Mouse (Mus musculus) midbrain, embryonic 11.5 days (tissue): ENCODE results near the gene Best1. TPM values are rescaled to one million over a fixed set of nuclear protein-coding genes. Genes with fewer than 3 reads are reported as not detected.

ENCODE experiments used
- ATAC-seq: fragments of 200-750 bp; cut with Nextera tagmentation; 2 replicates; pipeline ENCODE4 v1.8.0; 2017; ENCODE audit warnings: moderate TSS enrichment, moderate library complexity; ENCODE audit not compliant: low FRiP score
- DNase-seq: peaks from one replicate; pipeline ENCODE4 v3.0.0; 2015; ENCODE audit warnings: low spot score; ENCODE audit errors: missing footprints
- H3K27ac ChIP-seq: fragments of 300-500 bp; sonication (generic); 2 replicates; pipeline ENCODE4 v1.5.1; 2014; ENCODE audit warnings: low read depth, low read length
- H3K27me3 ChIP-seq: fragments of 300-500 bp; sonication (generic); 2 replicates; pipeline ENCODE4 v1.6.1; 2014; ENCODE audit warnings: mild to moderate bottlenecking, low read length, moderate library complexity, mixed read lengths; ENCODE audit not compliant: control insufficient read depth, insufficient read depth
- H3K36me3 ChIP-seq: fragments of 300-500 bp; sonication (generic); 2 replicates; pipeline ENCODE4 v1.6.1; 2014; ENCODE audit warnings: mild to moderate bottlenecking, low read length, moderate library complexity, mixed read lengths; ENCODE audit not compliant: control insufficient read depth, insufficient read depth
- H3K4me1 ChIP-seq: fragments of 300-500 bp; sonication (generic); 2 replicates; pipeline ENCODE4 v1.6.1; 2014; ENCODE audit warnings: low read length; ENCODE audit not compliant: control insufficient read depth, insufficient read depth
- H3K4me2 ChIP-seq: fragments of 300-500 bp; sonication (generic); 2 replicates; pipeline ENCODE4 v1.6.1; 2014; ENCODE audit warnings: mild to moderate bottlenecking, moderate library complexity
- H3K4me3 ChIP-seq: fragments of 300-500 bp; sonication (generic); 2 replicates; pipeline ENCODE4 v1.5.1; 2014; ENCODE audit warnings: low read depth, low read length
- H3K9ac ChIP-seq: fragments of 300-500 bp; sonication (generic); 2 replicates; pipeline ENCODE4 v1.6.1; 2014; ENCODE audit warnings: low read length
- H3K9me3 ChIP-seq: fragments of 300-500 bp; sonication (generic); 2 replicates; pipeline ENCODE4 v1.6.1; 2016; ENCODE audit warnings: low read length; ENCODE audit not compliant: control insufficient read depth
- WGBS: fragments of 180-500 bp; shearing (Covaris S2); extraction: QIAGEN DNeasy Blood & Tissue Kit; methylation state at CpG from one replicate; pipeline ENCODE4 v1.1.7; 2014; 5-methylcytosine and 5-hydroxymethylcytosine counted together
- polyA plus RNA-seq: library from polyadenylated mRNA; unstranded; fragments of >200 nt; fragmentation: Nextera tagmentation; extraction: Ambion mirVana; gene quantifications from 2 replicates; pipeline ENCODE4 v1.2.1, GENCODE M21; 2014

Gene Best1
- polyA plus RNA-seq, 1 experiment from 2014 or later, result 1.3 TPM

DNA sequence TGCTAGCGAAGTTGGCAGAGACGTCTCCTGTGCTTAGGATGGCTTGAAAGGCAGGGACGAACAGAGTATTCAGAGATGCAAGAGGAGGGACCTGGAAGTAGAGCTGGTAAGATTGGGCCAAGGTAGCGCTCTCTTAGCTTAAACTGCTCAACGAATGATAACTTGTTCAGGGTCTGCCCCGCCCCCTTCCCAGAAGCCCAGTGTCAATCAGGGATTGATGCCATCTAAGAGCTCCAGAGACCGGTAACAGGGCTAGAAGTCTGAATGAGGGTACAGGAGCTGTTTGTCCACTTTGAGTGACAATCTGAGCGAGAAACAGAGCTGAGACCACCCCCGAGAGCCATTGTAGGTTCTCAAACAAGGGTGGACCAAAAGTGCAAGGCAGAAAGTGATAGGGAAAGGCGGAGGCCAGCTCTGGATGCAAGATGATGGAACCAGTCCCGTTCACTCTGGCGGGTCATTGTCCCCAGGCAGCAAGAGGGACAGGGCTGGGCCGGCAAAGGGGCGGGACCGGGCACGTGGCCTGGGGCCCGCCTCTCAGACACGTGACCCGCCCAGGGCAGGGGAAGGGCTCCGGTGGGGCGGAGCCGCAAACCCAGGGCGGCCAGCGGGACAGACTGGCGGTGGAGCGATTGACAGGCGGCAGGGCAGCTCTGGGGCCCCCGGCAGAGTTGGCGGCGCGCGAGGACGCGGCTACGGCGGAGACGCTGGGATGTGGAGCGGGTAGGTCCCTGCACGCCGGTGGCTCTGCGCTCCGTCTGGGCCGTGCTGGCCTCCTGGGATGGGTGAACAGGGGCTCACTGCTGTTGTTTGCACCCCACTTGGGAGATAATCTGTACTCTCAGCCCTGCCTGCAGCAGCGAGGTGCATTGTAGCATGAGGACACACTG, 16.4 kb upstream of the Best1 start:
- peak; percentile 98 for DNase-seq
- Histone ChIP-seq H3K4me1 (peaks cover 11% of the 10 kb centered on the region), H3K4me2 (peak overlapping the region; percentile 91), H3K27me3 (peaks cover 13% of the 10 kb centered on the region), H3K27ac (peak overlapping the region; percentile 10), H3K9me3 (no peaks in the 10 kb centered on the region), H3K36me3 (no peaks in the 10 kb centered on the region), H3K4me3 (peak overlapping the region; percentile 45), H3K9ac (peak overlapping the region; percentile 65)
- 5% methylated on average over 44 of the region's 44 CpGs for WGBS
- peak; percentile 99 for ATAC-seq

- Histone ChIP-seq H3K4me1 (peaks cover 11% of the 10 kb centered on the region), H3K9me3 (no peaks in the 10 kb centered on the region), H3K9ac (no peak overlapping the region), H3K4me2 (no peak overlapping the region), H3K4me3 (no peak overlapping the region), H3K36me3 (no peaks in the 10 kb centered on the region), H3K27ac (no peak overlapping the region), H3K27me3 (peaks cover 13% of the 10 kb centered on the region)
- no peak for DNase-seq
- ATAC-seq, result no peak
- 88% methylated on average over 4 of the region's 4 CpGs for WGBS
Measured at GRCm38 (mm10) chr19:10016151-10016550, 14.7 kb upstream of the Best1 start.

DNA sequence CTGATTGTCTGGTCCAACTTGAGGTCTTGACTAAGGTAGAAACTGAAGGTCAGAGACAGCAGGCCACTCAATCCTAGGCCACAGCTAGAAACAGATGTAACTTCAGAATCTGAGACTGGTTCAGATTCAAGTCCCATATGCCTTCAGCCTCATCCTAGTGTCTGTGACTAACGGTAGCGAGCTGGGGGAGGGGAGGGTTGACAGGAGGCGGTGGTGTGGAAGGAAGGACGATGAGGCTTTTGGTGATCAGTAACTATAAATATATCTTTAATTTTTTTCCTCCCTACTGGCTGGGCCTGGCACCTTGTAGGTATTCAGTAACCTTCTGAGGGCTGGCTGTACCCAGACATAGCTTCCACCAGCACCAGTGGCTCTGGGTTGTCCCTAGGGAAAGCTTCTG, 14.0 kb upstream of the Best1 start:
- Histone ChIP-seq H3K4me2 (no peak overlapping the region), H3K4me1 (peaks cover 11% of the 10 kb centered on the region), H3K27ac (no peak overlapping the region)

DNA sequence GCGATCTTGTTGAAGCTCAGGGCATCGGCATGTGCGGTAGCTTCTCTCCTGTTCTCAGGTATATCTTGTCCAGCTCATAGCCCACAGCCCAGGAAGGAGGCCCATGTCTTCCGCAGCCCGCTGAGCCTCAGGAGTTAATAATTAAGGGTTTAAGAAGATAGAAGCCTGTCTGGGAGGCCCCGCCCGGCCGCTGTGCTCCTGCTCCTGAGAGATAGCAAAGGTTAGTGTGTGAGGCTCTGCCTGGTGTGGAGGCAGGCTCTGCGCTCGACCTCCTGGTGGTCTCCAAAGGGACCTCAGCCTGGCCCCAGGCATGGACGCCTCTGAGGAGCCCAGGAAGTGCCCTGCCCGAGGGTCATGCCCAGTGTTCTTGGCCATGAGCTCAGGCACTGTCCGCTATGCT, 13.4 kb upstream of the Best1 start:
- Histone ChIP-seq H3K4me1 (peaks cover 11% of the 10 kb centered on the region), H3K4me2 (no peak overlapping the region), H3K27ac (no peak overlapping the region), H3K27me3 (peaks cover 12% of the 10 kb centered on the region), H3K9ac (no peak overlapping the region), H3K36me3 (no peaks in the 10 kb centered on the region), H3K9me3 (no peaks in the 10 kb centered on the region), H3K4me3 (no peak overlapping the region)
- ATAC-seq, result no peak
- 81% methylated on average over 13 of the region's 13 CpGs for WGBS
- no peak for DNase-seq

More for the DNA sequence above, 14.0 kb upstream of the Best1 start:
- WGBS, result 80% methylated on average over 4 of the region's 4 CpGs
- H3K36me3 ChIP-seq, result no peaks in the 10 kb centered on the region
- no peak for ATAC-seq
- no peak overlapping the region for H3K9ac ChIP-seq
- DNase-seq, result no peak
- no peak overlapping the region for H3K4me3 ChIP-seq
- no peaks in the 10 kb centered on the region for H3K9me3 ChIP-seq
- H3K27me3 ChIP-seq, result peaks cover 13% of the 10 kb centered on the region

DNA sequence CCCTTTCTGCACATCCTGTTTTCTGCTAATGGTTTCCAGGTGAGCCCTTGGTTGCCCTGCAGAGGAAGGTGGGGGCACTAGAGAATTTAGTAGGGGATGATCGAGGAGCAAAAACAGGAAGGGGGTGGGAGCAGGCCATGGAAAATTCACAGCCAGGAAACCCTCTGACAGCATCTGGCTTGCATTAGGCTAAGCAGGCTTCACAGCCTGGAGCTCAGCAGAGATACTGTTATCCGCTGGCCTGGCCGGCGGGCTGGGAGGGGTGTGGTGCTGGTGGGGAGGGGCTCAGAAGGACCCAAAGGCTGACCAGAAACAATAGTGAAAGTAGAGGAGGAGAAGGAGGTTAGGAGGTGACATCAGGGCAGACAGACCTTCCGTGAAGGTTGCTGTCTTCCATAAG, 12.5 kb upstream of the Best1 start:
- H3K9me3 ChIP-seq, result no peaks in the 10 kb centered on the region
- ATAC-seq (no peak), DNase-seq (no peak)
- no peak overlapping the region for H3K4me2 ChIP-seq
- 74% methylated on average over 5 of the region's 5 CpGs for WGBS
- H3K27ac ChIP-seq, result no peak overlapping the region
- peaks cover 6% of the 10 kb centered on the region for H3K27me3 ChIP-seq
- H3K4me3 ChIP-seq, result no peak overlapping the region
- no peak overlapping the region for H3K9ac ChIP-seq
- H3K36me3 ChIP-seq, result no peaks in the 10 kb centered on the region
- peaks cover 11% of the 10 kb centered on the region for H3K4me1 ChIP-seq

DNA sequence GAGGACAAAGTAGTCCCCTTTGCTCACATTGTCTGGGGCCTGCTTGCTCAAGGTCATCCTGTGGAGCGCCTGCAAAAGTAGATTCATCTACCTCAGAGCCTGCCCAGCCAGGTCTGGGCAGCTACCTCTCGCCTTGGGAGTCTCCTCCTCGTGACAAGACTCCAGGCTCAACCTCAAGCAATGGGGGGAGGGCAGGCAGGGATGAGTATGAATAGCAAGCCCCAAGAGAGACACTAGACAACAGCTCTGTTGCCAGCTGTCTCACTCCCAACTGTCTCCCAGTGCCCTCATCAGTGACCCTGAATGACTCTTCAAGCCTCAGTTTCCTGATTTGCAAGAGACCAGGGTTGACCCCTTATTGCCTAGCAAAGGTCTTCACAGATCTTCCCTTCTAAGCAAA, 11.9 kb upstream of the Best1 start:
- ATAC-seq (no peak), DNase-seq (no peak)
- peaks cover 3% of the 10 kb centered on the region; the same call in 1 of the 2 replicates for H3K27me3 ChIP-seq
- H3K4me3 ChIP-seq, result no peak overlapping the region
- H3K36me3 ChIP-seq, result no peaks in the 10 kb centered on the region
- H3K9ac ChIP-seq, result no peak overlapping the region
- no peak overlapping the region for H3K4me2 ChIP-seq
- peaks cover 5% of the 10 kb centered on the region for H3K4me1 ChIP-seq
- no peaks in the 10 kb centered on the region for H3K9me3 ChIP-seq
- H3K27ac ChIP-seq, result no peak overlapping the region
- WGBS, result 60% methylated on average over 3 of the region's 3 CpGs

DNA sequence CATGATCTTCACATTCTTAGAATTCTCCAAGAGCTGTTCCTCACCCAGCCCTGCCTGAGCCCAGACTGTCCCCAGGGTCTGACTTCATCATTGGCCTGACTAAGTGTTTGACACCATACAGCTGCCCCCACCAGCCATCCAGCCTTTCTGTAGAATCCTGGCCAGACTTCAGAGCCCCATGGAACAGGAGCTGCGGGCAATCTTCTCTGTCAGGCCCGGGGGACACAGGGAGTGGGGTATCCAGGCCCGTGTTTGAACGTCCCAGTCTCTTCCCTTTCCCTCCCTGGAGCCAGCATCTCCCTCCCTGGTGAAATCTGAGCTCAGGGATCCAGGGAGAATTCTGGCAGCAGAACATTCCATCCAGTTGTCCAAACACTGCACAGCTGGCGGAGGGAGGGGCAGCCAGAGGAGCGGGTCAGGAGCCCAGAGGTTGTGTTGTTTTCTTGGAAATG, 11.4 kb upstream of the Best1 start:
- ATAC-seq, result no peak
- no peak overlapping the region for H3K9ac ChIP-seq
- no peaks in the 10 kb centered on the region for H3K36me3 ChIP-seq
- no peak overlapping the region for H3K4me3 ChIP-seq
- no peak overlapping the region for H3K4me2 ChIP-seq
- H3K27ac ChIP-seq, result no peak overlapping the region
- DNase-seq, result no peak
- 0 out of 2 replicates have a peak, but pooled peaks cover 2% of the 10 kb centered on the region for H3K4me1 ChIP-seq
- WGBS, result 49% methylated on average over 6 of the region's 6 CpGs
- H3K9me3 ChIP-seq, result no peaks in the 10 kb centered on the region
- peaks cover 3% of the 10 kb centered on the region; the same call in 1 of the 2 replicates for H3K27me3 ChIP-seq

GRCm38 (mm10) chr19:10011408-10011807, 10.0 kb upstream of the Best1 start:
- Histone ChIP-seq H3K9ac (no peak overlapping the region), H3K4me2 (no peak overlapping the region), H3K4me1 (no peaks in the 10 kb centered on the region), H3K4me3 (no peak overlapping the region), H3K9me3 (no peaks in the 10 kb centered on the region), H3K27me3 (no peaks in the 10 kb centered on the region), H3K27ac (no peak overlapping the region), H3K36me3 (no peaks in the 10 kb centered on the region)
- DNase-seq, result no peak
- ATAC-seq, result no peak
- WGBS, result 91% methylated on average over 1 of the region's 1 CpGs

- DNase-seq, result no peak
- Histone ChIP-seq H3K27me3 (no peaks in the 10 kb centered on the region), H3K4me2 (no peak overlapping the region), H3K4me1 (no peaks in the 10 kb centered on the region), H3K4me3 (no peak overlapping the region), H3K9ac (no peak overlapping the region), H3K36me3 (no peaks in the 10 kb centered on the region), H3K9me3 (no peaks in the 10 kb centered on the region; the same call in 1 of the 2 replicates), H3K27ac (no peak overlapping the region)
- 88% methylated on average over 1 of the region's 1 CpGs for WGBS
- ATAC-seq, result no peak
Measured at GRCm38 (mm10) chr19:10003696-10004095, 2.3 kb upstream of the Best1 start.
